ENCODE assay signal across 19 mouse cellular contexts in genomic region chr4:127365433-127365832, GRCm38 (mm10). TPM values are rescaled to one million over a fixed set of nuclear protein-coding genes. Genes with fewer than 3 reads are reported as not detected.
DNase-seq lines count a peak whose midpoint lies in the region; ATAC-seq and TF ChIP-seq lines count a peak whose summit lies in the region.
"Had no signal": no experiment of that assay in that cellular context is flagged by ENCODE, and none has a peak within 500 bp of the region (broad histone marks: within the 10 kb centered on the region; RNA-seq: fewer than 3 reads in every experiment).

No protein-coding gene starts in this region.

- H3K4me1 ChIP-seq in heart, embryonic 15.5 days (replicated peaks) = peaks cover 16% of the 10 kb centered on the region
- H3K4me1 ChIP-seq in ES-Bruce4 (ENCODE audit: control insufficient read depth, insufficient read depth, low read length) = peaks cover 16% of the 10 kb centered on the region
- peaks cover 25% of the 10 kb centered on the region for H3K4me1 ChIP-seq in midbrain, embryonic 13.5 days (replicated peaks)
- H3K4me1 ChIP-seq: stomach, embryonic 15.5 days had no signal

- H3K27ac ChIP-seq in heart, embryonic 15.5 days = no peak overlapping the region
- peak overlapping the region; percentile 82 for H3K27ac ChIP-seq in ES-Bruce4 (ENCODE audit: insufficient read depth, low read length)
- peak overlapping the region; percentile 35 for H3K27ac ChIP-seq in midbrain, embryonic 13.5 days
- H3K27ac ChIP-seq: gastrocnemius, adult 2 months; liver, embryonic 14.5 days; stomach, embryonic 15.5 days had no signal

- peak; percentile 36 for ATAC-seq in heart, embryonic 15.5 days (replicated peaks; ENCODE audit: insufficient number of reproducible peaks, insufficient read depth, low FRiP score, low read depth)
- peak; percentile 41; the same call in 1 of the 2 replicates for ATAC-seq in midbrain, embryonic 13.5 days

- TF ChIP-seq EP300 in ES-Bruce4 (IDR thresholded peaks at IDR 0.05; ENCODE audit: insufficient read depth, low read depth, low read length) = peak; percentile 100

- 23% methylated on average over 5 of the region's 5 CpGs for WGBS in heart, embryonic 15.5 days
- WGBS in midbrain, embryonic 13.5 days = 22% methylated on average over 5 of the region's 5 CpGs

- H3K27me3 ChIP-seq in heart, embryonic 15.5 days = peaks cover 7% of the 10 kb centered on the region; the same call in 1 of the 2 replicates
- H3K27me3 ChIP-seq in ES-Bruce4 (ENCODE audit: control insufficient read depth, insufficient read depth, low read length, poor library complexity, severe bottlenecking) = no peaks in the 10 kb centered on the region
- no peaks in the 10 kb centered on the region for H3K27me3 ChIP-seq in midbrain, embryonic 13.5 days
- H3K27me3 ChIP-seq: stomach, embryonic 15.5 days had no signal

- no peak for TF ChIP-seq CTCF in ES-Bruce4 (IDR thresholded peaks at IDR 0.05; ENCODE audit: low read depth, low read length)

- no peaks in the 10 kb centered on the region for H3K36me3 ChIP-seq in heart, embryonic 15.5 days
- H3K36me3 ChIP-seq in ES-Bruce4 (ENCODE audit: control insufficient read depth, insufficient read depth, low read length, poor library complexity, severe bottlenecking) = no peaks in the 10 kb centered on the region
- H3K36me3 ChIP-seq in midbrain, embryonic 13.5 days = no peaks in the 10 kb centered on the region
- H3K36me3 ChIP-seq: stomach, embryonic 15.5 days had no signal

- H3K9ac ChIP-seq in heart, embryonic 15.5 days = no peak overlapping the region
- 0 out of 2 replicates have a peak overlapping the region, but pooled peaks have one; percentile 52 for H3K9ac ChIP-seq in ES-Bruce4 (ENCODE audit: low read depth, poor library complexity, severe bottlenecking)
- no peak overlapping the region for H3K9ac ChIP-seq in midbrain, embryonic 13.5 days (replicated peaks)
- H3K9ac ChIP-seq: liver, embryonic 14.5 days; stomach, embryonic 15.5 days had no signal

- H3K9me3 ChIP-seq in heart, embryonic 15.5 days (replicated peaks) = no peaks in the 10 kb centered on the region
- H3K9me3 ChIP-seq in ES-Bruce4 (replicated peaks; ENCODE audit: control insufficient read depth, insufficient read depth, low read length, poor library complexity, severe bottlenecking) = no peaks in the 10 kb centered on the region
- H3K9me3 ChIP-seq in midbrain, embryonic 13.5 days = no peaks in the 10 kb centered on the region
- H3K9me3 ChIP-seq: stomach, embryonic 15.5 days had no signal

- H3K4me2 ChIP-seq in heart, embryonic 15.5 days = no peak overlapping the region
- no peak overlapping the region for H3K4me2 ChIP-seq in midbrain, embryonic 13.5 days (replicated peaks)
- H3K4me2 ChIP-seq: stomach, embryonic 15.5 days had no signal

- DNase-seq in heart, postnatal 4 days = no peak
- peak; percentile 11 for DNase-seq in brain, adult 2 months (ENCODE audit: low read depth, low spot score)
- no peak for DNase-seq in retina, postnatal 1 day
- DNase-seq in Muller cell, postnatal 12 days (ENCODE audit: inconsistent ontology term) = no peak
- DNase-seq in kidney, adult 18-20 months = no peak
- DNase-seq: adrenal gland, postnatal 36 days; cerebellum, adult 11 months; gastrocnemius, adult 2 months; kidney, adult 9 months; lung, postnatal 14 days; thymus, postnatal 25 days had no signal

- H3K4me3 ChIP-seq in heart, embryonic 15.5 days = no peak overlapping the region
- H3K4me3 ChIP-seq in ES-Bruce4 (ENCODE audit: low read depth, low read length) = peak overlapping the region; percentile 49
- no peak overlapping the region for H3K4me3 ChIP-seq in midbrain, embryonic 13.5 days (replicated peaks)
- H3K4me3 ChIP-seq: gastrocnemius, adult 2 months; stomach, embryonic 15.5 days had no signal

- no peak for TF ChIP-seq POLR2A in ES-Bruce4 (IDR thresholded peaks at IDR 0.05; ENCODE audit: insufficient read depth, low read length)

RNA-seq across cellular contexts. Expression of gene Gjb5, which starts 7.5 kb away (rescaled TPM):
- polyA plus RNA-seq in heart, embryonic 15.5 days (2015; fragmentation: Nextera tagmentation; extraction: Ambion mirVana) = 0.34 and 0.39 TPM in 2 replicates
- under 1 TPM; 0.50 to 0.54 TPM for total RNA-seq in heart, postnatal 4 days (2021)
- polyA plus RNA-seq in ES-Bruce4 (2011; ENCODE audit: insufficient read depth, insufficient read length, low read depth, missing spikeins) = 15.9 and 16.5 TPM in 2 replicates
- 0.09 TPM in 1 of 2 replicates, not detected in the other for polyA plus RNA-seq in midbrain, embryonic 13.5 days (2015; fragmentation: Nextera tagmentation; extraction: Ambion mirVana)
- total RNA-seq: gastrocnemius, adult 2 months; layer of hippocampus, adult 8-10 months; left cerebral cortex, postnatal 36 days had no signal

RNA-seq across cellular contexts. Expression of gene Gjb4, which starts 11.6 kb away (rescaled TPM):
- polyA plus RNA-seq in heart, embryonic 15.5 days (2015; fragmentation: Nextera tagmentation; extraction: Ambion mirVana) = 0.09 TPM in 1 of 2 replicates, not detected in the other
- not detected for total RNA-seq in heart, postnatal 4 days (2021)
- polyA plus RNA-seq in ES-Bruce4 (2011; ENCODE audit: insufficient read depth, insufficient read length, low read depth, missing spikeins) = 2.1 and 2.6 TPM in 2 replicates
- polyA plus RNA-seq in midbrain, embryonic 13.5 days (2015; fragmentation: Nextera tagmentation; extraction: Ambion mirVana) = 0.11 TPM in 1 of 2 replicates, not detected in the other
- total RNA-seq: adrenal gland, postnatal 36 days; gastrocnemius, adult 2 months; heart, postnatal 25 days; layer of hippocampus, adult 8-10 months; left cerebral cortex, postnatal 36 days had no signal
- polyA plus RNA-seq: liver, embryonic 14.5 days had no signal

RNA-seq across cellular contexts. Expression of gene Gjb3, which starts 34.8 kb away (rescaled TPM):
- polyA plus RNA-seq in heart, embryonic 15.5 days (2015; fragmentation: Nextera tagmentation; extraction: Ambion mirVana) = 0.08 and 0.42 TPM in 2 replicates
- total RNA-seq in heart, postnatal 4 days (2021) = under 1 TPM in 1 of 2 experiments, not detected in 1; 0.43 TPM
- polyA plus RNA-seq in ES-Bruce4 (2011; ENCODE audit: insufficient read depth, insufficient read length, low read depth, missing spikeins) = 57.2 and 66.7 TPM in 2 replicates
- 0.22 and 0.32 TPM in 2 replicates for polyA plus RNA-seq in midbrain, embryonic 13.5 days (2015; fragmentation: Nextera tagmentation; extraction: Ambion mirVana)
- total RNA-seq: adrenal gland, postnatal 36 days; gastrocnemius, adult 2 months; left cerebral cortex, postnatal 36 days had no signal

RNA-seq across cellular contexts. Expression of gene Gja4, which starts 51.6 kb away (rescaled TPM):
- 30.8 and 38.1 TPM in 2 replicates for polyA plus RNA-seq in heart, embryonic 15.5 days (2015; fragmentation: Nextera tagmentation; extraction: Ambion mirVana)
- 10 to 100 TPM; 25.3 to 27.4 TPM for total RNA-seq in heart, postnatal 4 days (2021)
- polyA plus RNA-seq in ES-Bruce4 (2011; ENCODE audit: insufficient read depth, insufficient read length, low read depth, missing spikeins) = 1.4 TPM in 2 replicates
- 17.8 and 17.9 TPM in 2 replicates for polyA plus RNA-seq in midbrain, embryonic 13.5 days (2015; fragmentation: Nextera tagmentation; extraction: Ambion mirVana)

Comparison
In these comparisons a context has a peak if more than half of its experiments do, and no peak if none do; other contexts are left out.
1. RNA of gene Gjb5, which starts 7.5 kb away (polyA plus RNA-seq): 15.9 to 16.5 TPM in ES-Bruce4; 0.34 to 0.39 TPM in heart, embryonic 15.5 days and 0.09 TPM in midbrain, embryonic 13.5 days; every median in the first group is over 10 times any median in the second.
2. RNA of gene Gjb3, which starts 34.8 kb away (polyA plus RNA-seq): 57.2 to 66.7 TPM in ES-Bruce4; 0.22 to 0.32 TPM in midbrain, embryonic 13.5 days and 0.08 to 0.42 TPM in heart, embryonic 15.5 days; every median in the first group is over 10 times any median in the second.